Mouse (Mus musculus) heart, postnatal 36 days (tissue): ENCODE data around the gene Kcnv2. TPM values are rescaled to one million over a fixed set of nuclear protein-coding genes. Genes with fewer than 3 reads are reported as not detected.

Experiments used
- DNase-seq, 2 experiments: peaks; one replicate each; pipeline ENCODE4 v3.0.0; 2021 to 2022
- intact Hi-C: fragments of 180-260 bp; cut with DNase I; formaldehyde crosslinking; loops from one replicate; pipeline ENCODE4 v1.15.1; 2025
- total RNA-seq, 2 experiments: library from RNA; stranded (reverse); gene quantifications; 2 replicates each; pipeline ENCODE4 v1.2.3; 2021

Gene Kcnv2
- 1 to 10 TPM; 3.3 to 4.6 TPM for total RNA-seq

GRCm38 (mm10) chr19:27322281-27322680 lies at the start of gene Kcnv2:
Gene Kcnv2 (plus strand): TSS chr19:27322588.
- intact Hi-C loops: no loop called here

GRCm38 (mm10) chr19:27273385-27273784 lies 49.0 kb upstream of the Kcnv2 start:
- intact Hi-C loops: no loop called here
- DNase-seq: no peak

More at GRCm38 (mm10) chr19:27322281-27322680, at the start of gene Kcnv2:
- DNase-seq: no peak

GRCm38 (mm10) chr19:27274382-27274781 lies 48.0 kb upstream of the Kcnv2 start:
- DNase-seq: no peak
- intact Hi-C loops: no loop called here

- intact Hi-C loops: no loop called here
- DNase-seq: no peak
Measured at GRCm38 (mm10) chr19:27279174-27279573, 43.2 kb upstream of the Kcnv2 start.

- intact Hi-C loops: loop anchor here (5.0 kb wide), 3 partner anchors 48 to 273 kb away; partner anchors contain the start of gene Vldlr
- DNase-seq: no peak
Measured at GRCm38 (mm10) chr19:27310039-27310438, 12.3 kb upstream of the Kcnv2 start.

GRCm38 (mm10) chr19:27311311-27311710 lies 11.1 kb upstream of the Kcnv2 start:
- DNase-seq: peak in 1 of 2 experiments; percentile 11
- intact Hi-C loops: loop anchor here (5.0 kb wide), 3 partner anchors 49 to 274 kb away; partner anchors contain the start of gene Vldlr

GRCm38 (mm10) chr19:27312266-27313079 lies 9.9 kb upstream of the Kcnv2 start:
- intact Hi-C loops: loop anchor here (2.0 to 5.0 kb wide), 4 partner anchors 50 to 275 kb away; partner anchors contain the start of gene Vldlr
- peak; percentile 50 to 63 for DNase-seq

- no peak for DNase-seq
- intact Hi-C loops: loop anchor here (2.0 to 5.0 kb wide), 4 partner anchors 51 to 276 kb away; partner anchors contain the start of gene Vldlr
Measured at GRCm38 (mm10) chr19:27313080-27313413, 9.3 kb upstream of the Kcnv2 start.

GRCm38 (mm10) chr19:27316313-27317258 lies 5.8 kb upstream of the Kcnv2 start:
- intact Hi-C loops: loop anchor here (5.0 kb wide), 1 partner anchor 209 kb away; no protein-coding TSS in a partner anchor
- no peak for DNase-seq

- intact Hi-C loops: loop anchor here (5.0 kb wide), 1 partner anchor 210 kb away; no protein-coding TSS in a partner anchor
- no peak for DNase-seq
Measured at GRCm38 (mm10) chr19:27317337-27317736, 5.1 kb upstream of the Kcnv2 start.

GRCm38 (mm10) chr19:27322911-27323627 lies 681 bp downstream of the Kcnv2 start:
- peak in 1 of 2 experiments; percentile 20 for DNase-seq
- intact Hi-C loops: no loop called here

GRCm38 (mm10) chr19:27325558-27325957 lies 3.2 kb downstream of the Kcnv2 start:
- no peak for DNase-seq
- intact Hi-C loops: no loop called here

GRCm38 (mm10) chr19:27327569-27327968 lies 5.2 kb downstream of the Kcnv2 start:
- no peak for DNase-seq
- intact Hi-C loops: no loop called here

- intact Hi-C loops: no loop called here
- no peak for DNase-seq
Measured at GRCm38 (mm10) chr19:27328166-27328565, 5.8 kb downstream of the Kcnv2 start.

GRCm38 (mm10) chr19:27328644-27329043 lies 6.3 kb downstream of the Kcnv2 start:
- no peak for DNase-seq
- intact Hi-C loops: no loop called here

- intact Hi-C loops: no loop called here
Measured at GRCm38 (mm10) chr19:27332207-27332794, 9.9 kb downstream of the Kcnv2 start.

GRCm38 (mm10) chr19:27336126-27336917 lies 13.9 kb downstream of the Kcnv2 start:
- peak; percentile 31 to 53 for DNase-seq
- intact Hi-C loops: no loop called here

More at GRCm38 (mm10) chr19:27332207-27332794, 9.9 kb downstream of the Kcnv2 start:
- no peak for DNase-seq

- no peak for DNase-seq
- intact Hi-C loops: no loop called here
Measured at GRCm38 (mm10) chr19:27346501-27346900, 24.1 kb downstream of the Kcnv2 start.

- intact Hi-C loops: no loop called here
- DNase-seq: no peak
Measured at GRCm38 (mm10) chr19:27351700-27352099, 29.3 kb downstream of the Kcnv2 start.
